Mouse (Mus musculus): Measurements from ENCODE around the gene Rpl9. TPM values are rescaled to one million over a fixed set of nuclear protein-coding genes. Genes with fewer than 3 reads are reported as not detected.

The Rpl9 gene
- 984 and 1,081 TPM in 2 replicates for polyA plus RNA-seq (2015; fragmentation: Nextera tagmentation; extraction: Ambion mirVana)

DNA sequence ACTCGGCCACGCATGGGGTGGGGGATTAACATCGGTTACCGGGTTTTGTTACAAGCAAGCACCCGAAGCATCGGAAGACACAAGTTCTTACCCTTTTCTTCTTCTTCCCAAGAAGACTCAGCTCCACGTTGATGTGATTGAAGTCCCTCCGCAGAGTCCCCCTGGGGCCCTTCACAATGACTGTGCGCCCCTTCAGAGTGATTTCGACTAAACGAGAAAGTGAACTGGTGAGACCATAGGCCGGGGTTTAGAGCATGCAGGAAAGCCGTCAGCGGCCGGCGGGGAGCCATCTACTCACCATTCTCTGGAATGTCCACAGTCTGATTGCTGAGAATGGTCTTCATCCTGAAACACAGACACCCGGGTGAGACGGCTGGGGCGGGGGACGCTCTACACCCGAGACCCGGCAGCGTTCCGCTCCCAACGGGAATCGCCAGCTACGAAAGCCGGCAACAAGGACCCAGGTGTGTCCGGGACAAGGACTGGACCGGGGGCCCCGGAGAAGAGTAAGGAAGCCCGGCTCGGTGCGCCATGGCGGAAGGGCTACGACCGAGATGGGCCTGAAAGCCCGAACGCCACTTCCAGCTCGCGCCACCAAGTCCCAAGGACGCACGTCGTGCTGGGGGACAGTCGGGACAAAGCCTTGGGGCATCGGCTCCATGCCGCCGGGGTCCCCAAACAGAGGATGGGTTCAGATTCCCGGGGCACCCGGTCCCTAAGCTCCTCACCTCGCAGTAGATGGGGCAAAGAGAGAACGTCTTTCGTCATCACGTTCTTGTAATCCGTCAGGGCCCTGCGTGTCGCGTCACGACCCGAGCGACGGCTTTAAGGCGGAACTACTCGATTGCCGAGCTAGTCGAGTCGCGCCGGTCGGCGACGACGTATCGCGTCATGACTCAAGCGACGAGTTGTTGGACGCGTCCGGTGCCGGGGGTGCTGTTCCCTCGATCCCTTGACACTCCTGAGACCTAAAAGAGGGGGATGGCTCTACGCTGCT, at the start of gene Rpl9, which contains the start of gene Lias:
Gene Rpl9 (minus strand): TSS at position 797 of the 997 bp plus-strand sequence.
Gene Lias (plus strand): TSS at position 850 of the 997 bp plus-strand sequence.
- WGBS = under 1% methylated on average over 83 of the region's 83 CpGs
- H3K9me3 ChIP-seq = no peaks in the 10 kb centered on the region
- peak within 1 kb of the TSS; percentile 91 for H3K27ac ChIP-seq
- H3K27me3 ChIP-seq = no peaks in the 10 kb centered on the region
- peaks cover 24% of the 10 kb centered on the region for H3K4me1 ChIP-seq
- peak within 1 kb of the TSS; percentile 98 for H3K9ac ChIP-seq
- peak within 1 kb of the TSS; percentile 81 for H3K4me3 ChIP-seq
- peak; percentile 92 for ATAC-seq (ENCODE audit: insufficient number of reproducible peaks, low FRiP score, low TSS enrichment, low read depth)
- peak within 1 kb of the TSS; percentile 63 for H3K4me2 ChIP-seq
- H3K36me3 ChIP-seq = peaks cover 45% of the 10 kb centered on the region

DNA sequence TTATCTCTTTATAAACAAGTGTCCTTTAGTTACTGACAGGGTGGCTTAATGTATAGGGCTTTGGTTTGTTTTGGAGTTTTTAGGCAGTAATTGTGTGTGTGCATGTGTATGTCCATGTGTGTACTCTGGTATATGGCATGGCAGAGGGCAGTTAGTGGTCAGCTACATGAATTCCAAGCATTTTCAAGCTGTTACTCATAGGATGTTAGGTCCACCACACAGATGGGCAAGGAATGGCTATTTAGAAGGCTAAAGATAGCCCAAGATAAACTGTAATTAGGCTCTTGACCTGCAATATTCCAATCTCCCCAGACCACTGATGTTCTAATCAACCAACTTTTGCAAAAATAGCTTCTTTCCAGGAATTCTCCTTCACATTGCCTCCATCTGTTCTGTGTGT, 46.8 kb upstream of the Rpl9 start:
- no peak overlapping the region for H3K4me2 ChIP-seq
- H3K9ac ChIP-seq = no peak overlapping the region
- ATAC-seq (ENCODE audit: insufficient number of reproducible peaks, low FRiP score, low TSS enrichment, low read depth) = no peak
- H3K4me1 ChIP-seq = peaks cover 14% of the 10 kb centered on the region; the same call in 1 of the 2 replicates
- H3K4me3 ChIP-seq = no peak overlapping the region
- 0 out of 2 replicates have a peak, but pooled peaks cover 4% of the 10 kb centered on the region for H3K36me3 ChIP-seq
- no peak overlapping the region for H3K27ac ChIP-seq
- H3K27me3 ChIP-seq = no peaks in the 10 kb centered on the region
- H3K9me3 ChIP-seq = no peaks in the 10 kb centered on the region

DNA sequence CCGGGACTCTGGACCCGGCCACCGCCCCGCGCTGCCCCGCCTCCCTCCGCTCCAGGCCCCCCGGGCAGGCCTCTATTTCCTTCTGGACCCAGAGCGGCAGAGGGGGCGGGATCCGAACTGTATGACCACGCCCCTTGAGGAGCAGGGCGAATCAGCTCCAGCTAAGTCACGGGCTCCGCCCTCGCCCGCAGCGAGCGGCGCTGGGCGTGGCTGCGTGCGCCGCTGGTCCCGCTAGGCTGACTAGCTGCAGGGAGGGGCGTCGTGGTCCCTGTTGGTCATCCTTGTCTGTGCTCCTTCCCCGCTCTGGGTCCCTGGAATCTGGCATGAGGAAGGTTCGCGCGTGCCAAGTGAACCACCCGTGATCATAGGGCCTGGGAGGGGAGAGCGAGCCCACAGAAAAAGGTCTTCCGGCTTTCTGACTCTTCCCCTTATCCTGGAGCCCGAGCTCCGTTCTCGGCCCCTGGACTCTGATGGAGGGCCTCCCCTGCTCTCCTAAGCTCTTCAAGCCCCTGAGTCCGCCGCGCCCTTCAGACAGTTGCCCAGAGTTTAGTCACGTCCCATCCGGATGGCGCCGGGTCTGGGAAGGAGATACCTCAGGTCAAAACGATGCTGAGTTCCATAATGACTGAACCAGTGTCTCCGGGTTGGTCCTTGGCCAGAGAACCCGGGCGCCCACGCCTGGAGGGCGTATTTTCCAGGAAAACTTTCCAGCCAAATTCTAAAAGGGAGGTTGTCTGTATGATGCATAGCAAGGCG, 44.7 kb upstream of the Rpl9 start, which contains the start of gene Ugdh:
Gene Ugdh (minus strand): TSS at position 144 of the 756 bp plus-strand sequence.
- WGBS = under 1% methylated on average over 51 of the region's 51 CpGs
- H3K4me3 ChIP-seq = peak within 1 kb of the TSS; percentile 81
- no peaks in the 10 kb centered on the region for H3K36me3 ChIP-seq
- no peaks in the 10 kb centered on the region for H3K27me3 ChIP-seq
- H3K4me2 ChIP-seq = peak within 1 kb of the TSS; percentile 75
- peak within 1 kb of the TSS; percentile 98 for H3K27ac ChIP-seq
- peak; percentile 97 for ATAC-seq (ENCODE audit: insufficient number of reproducible peaks, low FRiP score, low TSS enrichment, low read depth)
- H3K4me1 ChIP-seq = peaks cover 16% of the 10 kb centered on the region; the same call in 1 of the 2 replicates
- H3K9ac ChIP-seq = peak within 1 kb of the TSS; percentile 78
- H3K9me3 ChIP-seq = no peaks in the 10 kb centered on the region

DNA sequence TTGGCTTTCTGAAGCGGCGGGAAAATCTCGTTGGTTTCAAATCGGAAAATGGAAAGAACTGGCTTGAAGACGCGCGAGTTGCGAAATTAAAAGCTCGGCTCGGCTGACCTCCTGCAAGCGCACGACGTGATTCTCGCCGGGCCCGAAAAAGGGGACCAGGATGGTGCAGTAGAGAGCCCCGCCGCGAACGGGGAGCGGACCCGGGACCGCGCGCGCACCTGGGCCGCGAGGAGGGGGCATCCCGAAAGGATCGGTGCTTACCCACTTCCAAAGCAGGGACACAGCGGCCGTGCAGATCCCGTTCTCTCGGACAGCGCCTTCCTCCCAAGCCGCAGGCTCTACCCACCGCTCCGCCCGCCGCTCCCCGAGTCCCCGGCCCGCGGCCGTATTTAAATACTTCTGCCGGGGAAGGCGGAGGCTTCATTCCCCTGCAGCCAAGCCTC, 44.1 kb upstream of the Rpl9 start:
- H3K4me3 ChIP-seq = peak overlapping the region; percentile 81
- H3K9ac ChIP-seq = peak overlapping the region; percentile 78
- WGBS = 1% methylated on average over 46 of the region's 47 CpGs
- peak overlapping the region; percentile 98 for H3K27ac ChIP-seq
- H3K4me2 ChIP-seq = peak overlapping the region; percentile 75
- H3K36me3 ChIP-seq = no peaks in the 10 kb centered on the region
- ATAC-seq (ENCODE audit: insufficient number of reproducible peaks, low FRiP score, low TSS enrichment, low read depth) = no peak
- no peaks in the 10 kb centered on the region for H3K9me3 ChIP-seq
- no peaks in the 10 kb centered on the region for H3K27me3 ChIP-seq
- H3K4me1 ChIP-seq = peaks cover 18% of the 10 kb centered on the region; the same call in 1 of the 2 replicates

DNA sequence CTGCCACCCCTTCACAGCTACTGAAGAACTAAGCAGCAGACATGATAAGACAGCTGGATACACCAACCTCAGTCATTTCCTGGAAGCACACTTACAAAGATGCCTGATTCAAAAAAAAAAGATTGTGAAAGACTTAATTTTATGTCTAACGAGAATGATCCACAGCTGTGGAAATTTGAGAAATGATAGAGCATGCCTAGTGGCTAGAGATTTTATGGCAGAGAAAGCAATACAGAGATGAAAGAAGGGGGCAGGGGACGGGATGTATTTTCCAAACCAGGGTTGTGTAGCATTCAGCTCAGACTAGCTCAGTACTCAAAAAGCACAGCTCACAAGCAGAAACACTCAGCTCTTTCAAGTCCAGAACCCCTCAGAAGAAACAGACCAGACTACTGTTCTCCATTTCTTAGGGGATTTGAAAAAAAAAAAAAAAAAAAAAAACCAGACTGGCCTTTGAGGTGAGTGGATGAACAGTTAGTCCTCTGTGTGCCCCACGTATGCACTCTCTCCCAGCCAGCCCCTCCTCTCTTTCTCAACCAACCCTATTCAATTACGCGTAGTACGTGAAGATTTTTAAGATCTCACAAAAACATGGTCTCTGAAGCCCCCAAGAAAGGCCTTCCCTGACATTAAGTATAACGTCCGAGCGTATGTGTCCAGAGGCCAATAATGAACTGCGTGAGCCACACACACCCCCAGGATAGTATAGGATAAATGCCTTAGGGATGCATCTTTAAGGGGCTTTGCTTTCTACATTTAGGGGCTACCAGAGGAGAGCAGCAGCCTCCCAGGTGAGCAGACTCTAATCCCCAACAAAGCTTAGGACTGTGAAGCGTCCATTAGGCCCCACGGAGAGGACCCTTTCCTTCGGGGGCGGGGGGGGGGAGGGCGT, 43.5 kb upstream of the Rpl9 start:
- peak overlapping the region; percentile 78 for H3K9ac ChIP-seq
- H3K4me2 ChIP-seq = peak overlapping the region; percentile 75
- no peaks in the 10 kb centered on the region for H3K36me3 ChIP-seq
- H3K27ac ChIP-seq = peak overlapping the region; percentile 98
- no peaks in the 10 kb centered on the region for H3K9me3 ChIP-seq
- peak overlapping the region; percentile 81 for H3K4me3 ChIP-seq
- WGBS = 1% methylated on average over 15 of the region's 15 CpGs
- H3K4me1 ChIP-seq = peaks cover 18% of the 10 kb centered on the region; the same call in 1 of the 2 replicates
- ATAC-seq (ENCODE audit: insufficient number of reproducible peaks, low FRiP score, low TSS enrichment, low read depth) = no peak
- H3K27me3 ChIP-seq = no peaks in the 10 kb centered on the region

DNA sequence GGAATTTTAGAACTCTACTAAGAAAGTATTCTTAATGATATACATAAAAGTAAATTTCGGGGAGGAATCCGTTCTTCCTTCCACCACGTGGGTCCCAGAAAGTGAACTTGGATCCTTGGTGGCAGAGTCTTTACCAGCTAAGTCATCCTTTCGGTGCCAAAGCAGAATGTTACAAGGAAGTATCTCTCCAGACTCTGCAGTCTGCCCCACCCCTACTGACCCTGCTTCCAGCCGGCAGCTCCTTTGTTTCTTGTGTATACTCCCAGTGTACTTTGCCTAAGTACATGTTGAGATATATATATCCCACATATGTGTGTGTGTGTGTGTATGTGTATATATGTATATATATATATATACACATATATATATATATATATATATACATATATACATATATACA, 38.2 kb upstream of the Rpl9 start:
- Histone ChIP-seq H3K27ac (no peak overlapping the region), H3K4me2 (no peak overlapping the region), H3K9me3 (no peaks in the 10 kb centered on the region), H3K9ac (no peak overlapping the region), H3K36me3 (peaks cover 27% of the 10 kb centered on the region), H3K4me3 (no peak overlapping the region), H3K4me1 (peaks cover 13% of the 10 kb centered on the region; the same call in 1 of the 2 replicates), H3K27me3 (no peaks in the 10 kb centered on the region)
- no peak for ATAC-seq (ENCODE audit: insufficient number of reproducible peaks, low FRiP score, low TSS enrichment, low read depth)
- WGBS = 92% methylated on average over 5 of the region's 5 CpGs

DNA sequence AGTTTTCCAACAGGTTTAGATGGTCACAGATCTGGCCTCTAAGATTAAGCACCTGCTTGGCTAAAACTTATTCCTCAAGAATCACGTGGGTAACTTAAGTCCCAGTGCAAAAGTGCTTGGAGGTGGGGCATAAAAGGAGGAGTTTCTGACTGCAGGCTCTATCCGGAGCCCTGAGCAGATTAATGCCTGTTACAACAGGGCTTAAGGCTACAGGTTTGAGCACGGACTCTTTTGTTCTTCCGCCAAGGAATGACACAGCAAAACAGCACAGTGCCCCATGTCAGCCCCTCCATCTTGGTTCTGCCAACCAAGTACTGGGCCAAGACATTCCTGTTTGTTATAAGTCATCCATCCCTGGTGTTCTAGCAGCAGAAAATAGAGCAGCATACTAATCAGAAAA, 37.1 kb upstream of the Rpl9 start:
- H3K4me3 ChIP-seq = no peak overlapping the region
- no peak for ATAC-seq (ENCODE audit: insufficient number of reproducible peaks, low FRiP score, low TSS enrichment, low read depth)
- 44% methylated on average over 4 of the region's 4 CpGs for WGBS
- H3K9me3 ChIP-seq = no peaks in the 10 kb centered on the region
- no peak overlapping the region for H3K27ac ChIP-seq
- H3K27me3 ChIP-seq = no peaks in the 10 kb centered on the region
- no peak overlapping the region for H3K9ac ChIP-seq
- peaks cover 38% of the 10 kb centered on the region for H3K36me3 ChIP-seq
- peaks cover 6% of the 10 kb centered on the region; the same call in 1 of the 2 replicates for H3K4me1 ChIP-seq
- no peak overlapping the region for H3K4me2 ChIP-seq

DNA sequence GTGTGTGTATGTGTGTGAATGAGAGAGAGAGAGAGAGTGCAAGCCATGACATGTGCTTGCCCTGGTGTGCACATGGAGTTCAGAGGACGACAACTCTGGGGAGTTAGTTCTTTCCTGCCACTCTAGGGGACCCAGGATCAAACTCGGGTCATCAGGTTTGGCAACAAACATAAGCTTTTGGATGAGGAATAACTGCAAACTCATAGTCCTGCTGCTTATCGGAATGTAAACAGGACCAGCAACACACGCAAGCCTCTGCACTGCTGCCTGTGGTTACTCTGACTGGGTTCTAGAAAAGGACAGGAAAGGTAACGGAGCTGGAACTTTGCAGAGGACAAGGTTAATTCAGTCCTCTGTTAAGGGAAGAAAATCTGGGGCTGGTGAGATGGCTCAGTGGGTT, 34.0 kb upstream of the Rpl9 start:
- Histone ChIP-seq H3K9ac (no peak overlapping the region), H3K27me3 (no peaks in the 10 kb centered on the region), H3K36me3 (peaks cover 67% of the 10 kb centered on the region), H3K27ac (no peak overlapping the region), H3K4me2 (no peak overlapping the region), H3K4me1 (no peaks in the 10 kb centered on the region), H3K4me3 (no peak overlapping the region), H3K9me3 (no peaks in the 10 kb centered on the region)
- 92% methylated on average over 5 of the region's 5 CpGs for WGBS
- ATAC-seq (ENCODE audit: insufficient number of reproducible peaks, low FRiP score, low TSS enrichment, low read depth) = no peak

DNA sequence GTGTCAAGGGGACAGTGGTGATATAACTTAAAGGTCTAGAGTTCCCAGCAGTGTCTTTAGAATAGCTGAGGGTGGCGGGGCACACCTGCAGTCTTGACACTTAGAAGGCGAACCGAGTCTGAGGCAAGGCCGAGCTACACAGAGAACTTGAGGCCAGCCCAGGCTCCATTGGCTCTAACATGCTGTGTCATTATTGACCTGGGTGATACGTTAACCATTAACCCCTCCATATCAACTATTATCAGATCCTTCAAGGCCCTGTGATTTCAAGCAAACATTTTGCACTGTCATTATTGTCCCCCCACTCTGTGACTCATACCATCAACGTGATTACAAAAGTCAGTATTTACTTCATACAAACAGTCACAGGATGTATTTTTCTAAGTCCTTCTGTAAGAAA, 33.0 kb upstream of the Rpl9 start:
- H3K9ac ChIP-seq = no peak overlapping the region
- no peaks in the 10 kb centered on the region for H3K9me3 ChIP-seq
- no peak overlapping the region for H3K4me2 ChIP-seq
- peaks cover 73% of the 10 kb centered on the region for H3K36me3 ChIP-seq
- no peak overlapping the region for H3K4me3 ChIP-seq
- H3K27ac ChIP-seq = no peak overlapping the region
- no peaks in the 10 kb centered on the region for H3K4me1 ChIP-seq
- 92% methylated on average over 6 of the region's 6 CpGs for WGBS
- no peaks in the 10 kb centered on the region for H3K27me3 ChIP-seq
- no peak for ATAC-seq (ENCODE audit: insufficient number of reproducible peaks, low FRiP score, low TSS enrichment, low read depth)

DNA sequence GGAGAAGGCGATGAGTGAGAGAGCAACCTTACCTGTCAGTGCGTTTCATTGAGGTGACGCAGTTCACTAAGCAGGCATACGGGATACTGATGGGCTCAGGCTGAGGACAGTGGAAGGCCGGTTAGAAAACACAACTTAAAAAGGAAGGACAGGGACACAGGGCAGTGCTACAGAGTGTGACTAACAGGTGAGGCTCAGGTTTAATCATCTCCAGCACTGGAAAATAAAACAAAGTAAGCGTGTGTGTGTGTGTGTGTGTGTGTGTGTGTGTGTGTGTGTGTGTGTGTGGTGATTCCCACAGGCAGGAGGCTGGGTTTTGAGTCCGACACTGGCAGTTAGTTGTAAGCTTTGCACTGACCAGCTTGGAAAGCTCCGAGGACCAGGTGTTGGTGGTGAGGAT, 31.6 kb upstream of the Rpl9 start:
- no peak for ATAC-seq (ENCODE audit: insufficient number of reproducible peaks, low FRiP score, low TSS enrichment, low read depth)
- Histone ChIP-seq H3K9ac (no peak overlapping the region), H3K4me2 (no peak overlapping the region), H3K9me3 (no peaks in the 10 kb centered on the region), H3K36me3 (peaks cover 86% of the 10 kb centered on the region), H3K27me3 (no peaks in the 10 kb centered on the region), H3K4me3 (no peak overlapping the region), H3K27ac (no peak overlapping the region), H3K4me1 (no peaks in the 10 kb centered on the region)
- 94% methylated on average over 8 of the region's 8 CpGs for WGBS

DNA sequence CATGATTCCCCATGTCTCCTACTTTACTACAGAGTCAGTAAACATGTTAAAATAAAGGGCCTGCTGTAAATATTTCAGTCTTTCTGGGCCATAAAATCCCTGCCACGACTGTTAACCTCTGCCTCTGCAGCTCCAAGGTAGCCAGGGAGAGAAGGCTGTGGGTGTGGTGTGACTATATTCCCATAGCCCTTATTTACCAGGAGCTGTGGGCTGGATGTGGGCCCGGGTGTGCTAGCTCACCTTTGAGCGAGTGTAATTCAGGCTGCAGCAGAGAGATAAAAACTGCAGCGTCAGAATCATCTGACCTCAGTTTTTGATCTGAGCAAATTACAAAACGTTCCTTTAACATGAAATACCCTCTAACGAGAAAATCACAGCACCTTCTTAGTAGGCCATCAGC, 29.6 kb upstream of the Rpl9 start:
- no peak for ATAC-seq (ENCODE audit: insufficient number of reproducible peaks, low FRiP score, low TSS enrichment, low read depth)
- 50% methylated on average over 6 of the region's 6 CpGs for WGBS
- H3K27ac ChIP-seq = no peak overlapping the region

More for the DNA sequence above, 29.6 kb upstream of the Rpl9 start:
- H3K27me3 ChIP-seq = no peaks in the 10 kb centered on the region
- H3K36me3 ChIP-seq = peaks cover 84% of the 10 kb centered on the region
- no peak overlapping the region for H3K4me3 ChIP-seq
- H3K4me2 ChIP-seq = no peak overlapping the region
- H3K9me3 ChIP-seq = no peaks in the 10 kb centered on the region
- H3K4me1 ChIP-seq = peaks cover 7% of the 10 kb centered on the region
- no peak overlapping the region for H3K9ac ChIP-seq
